Mouse (Mus musculus) heart, adult 2 months (tissue): Measurements from ENCODE around the gene Helt. TPM values are rescaled to one million over a fixed set of nuclear protein-coding genes. Genes with fewer than 3 reads are reported as not detected.

Source experiments
- DNase-seq, 2 experiments: peaks; one replicate each; pipeline ENCODE4 v3.0.0; 2021
- H3K27ac ChIP-seq: fragments of 200-600 bp; 2 replicates; pipeline ENCODE4 v1.8.1; 2022
- H3K27me3 ChIP-seq: fragments of 200-500 bp; 2 replicates; pipeline ENCODE4 v1.6.1; 2012; ENCODE audit warnings: mild to moderate bottlenecking, low read length, inconsistent platforms, mixed read lengths; ENCODE audit not compliant: control insufficient read depth, insufficient read depth
- H3K36me3 ChIP-seq: fragments of 200-500 bp; 2 replicates; pipeline ENCODE4 v1.6.1; 2012; ENCODE audit warnings: low read length, inconsistent platforms; ENCODE audit not compliant: control insufficient read depth, insufficient read depth
- H3K4me1 ChIP-seq: fragments of 200-500 bp; 2 replicates; pipeline ENCODE4 v1.6.1; 2011; ENCODE audit warnings: low read length; ENCODE audit not compliant: control insufficient read depth, insufficient read depth
- H3K4me3 ChIP-seq: fragments of 200-600 bp; 2 replicates; pipeline ENCODE4 v1.8.1; 2022
- H3K79me2 ChIP-seq: fragments of 200-500 bp; replicated peaks from 2 replicates; pipeline ENCODE4 v1.6.1; 2012; ENCODE audit warnings: mild to moderate bottlenecking, inconsistent platforms, low read length, moderate library complexity, mixed read lengths; ENCODE audit not compliant: control insufficient read depth, insufficient read depth
- H3K9ac ChIP-seq: fragments of 200-500 bp; 2 replicates; pipeline ENCODE4 v1.6.1; 2012; ENCODE audit warnings: low read depth, mild to moderate bottlenecking, control low read depth, inconsistent platforms, low read length, mixed read lengths
- CTCF ChIP-seq: fragments of 200-600 bp; IDR thresholded peaks from 2 replicates; pipeline ENCODE4 v1.8.1; 2022; ENCODE audit warnings: antibody characterized with exemption, mild to moderate bottlenecking, moderate library complexity
- EP300 ChIP-seq: fragments of 200-500 bp; IDR thresholded peaks from 2 replicates; pipeline ENCODE4 v1.6.1; 2011; ENCODE audit warnings: low read depth, low read length, control low read depth; ENCODE audit not compliant: insufficient read depth
- POLR2A ChIP-seq: fragments of 200-500 bp; IDR thresholded peaks from 2 replicates; pipeline ENCODE4 v1.6.1; 2011; ENCODE audit warnings: mild to moderate bottlenecking, low read depth, low read length, control low read depth; ENCODE audit not compliant: insufficient read depth
- WGBS: fragments of 180-500 bp; shearing (Covaris S2); methylation state at CpG from one replicate; pipeline ENCODE4 v1.1.7; 2018; 5-methylcytosine and 5-hydroxymethylcytosine counted together
- intact Hi-C: fragments of 180-260 bp; cut with DNase I; formaldehyde crosslinking; loops from one replicate; pipeline ENCODE4 v1.15.1; 2025
- long read RNA-seq: library from polyadenylated mRNA; stranded (forward); transcript quantifications from one replicate; pipeline ENCODE4 v2.0.0, GENCODE M21; 2021
- polyA plus RNA-seq: library from polyadenylated mRNA; depleted of rRNA; stranded (reverse); fragments of >200 nt; gene quantifications from 2 replicates; pipeline ENCODE4 v1.2.3, GENCODE M21; 2012; rRNA removed
- total RNA-seq, 2 experiments: library from RNA; stranded (reverse); gene quantifications; 2 replicates each; pipeline ENCODE4 v1.2.3; 2021

The Helt gene
- total RNA-seq (1 to 10 TPM; 1.5 to 2.8 TPM), polyA plus RNA-seq (1.3 TPM in 2 replicates)
- long read RNA-seq, partial matches to known transcripts, result 0 of 3 reads
- long read RNA-seq, other reads (novel, unspliced or antisense), result 2 of 3 reads

DNA sequence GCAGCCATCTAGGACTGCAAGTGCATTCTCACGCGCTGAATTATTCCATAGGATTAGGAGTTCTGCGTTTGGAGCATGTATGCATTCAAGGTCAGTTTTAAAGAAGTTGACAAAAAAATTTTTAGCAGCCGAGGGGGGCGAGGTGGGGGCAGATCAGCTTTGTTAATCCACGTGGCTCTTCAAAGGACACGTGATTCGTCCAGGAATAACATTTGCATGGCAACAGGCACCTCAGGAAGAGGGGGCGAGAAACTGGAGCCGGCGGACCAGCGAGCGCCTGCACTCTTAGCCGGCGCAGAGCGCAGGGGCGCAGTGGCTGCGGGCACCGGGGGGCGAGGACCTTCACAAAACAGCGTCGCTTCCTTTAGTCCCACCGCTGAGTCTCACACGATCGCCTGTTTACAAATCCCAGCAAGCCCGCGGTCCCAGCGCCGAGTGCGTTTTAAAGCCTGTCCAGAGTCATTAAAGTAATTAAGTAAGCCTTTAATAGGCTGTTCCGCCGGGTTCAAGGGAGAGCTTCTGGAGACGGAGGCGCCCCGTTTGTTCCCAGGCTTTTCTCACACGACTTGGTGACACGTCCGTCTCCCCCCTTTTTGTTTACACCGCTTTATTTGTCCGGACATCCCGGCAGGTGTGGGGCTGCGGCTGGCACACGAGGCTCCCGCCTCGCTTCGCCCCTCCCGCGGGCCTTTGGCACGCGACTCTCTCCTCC is at the start of gene Helt:
Gene Helt, minus strand, starts transcription at position 491 of the 712 bp plus-strand sequence.
- H3K36me3 ChIP-seq, result no peaks in the 10 kb centered on the region
- H3K4me3 ChIP-seq, result peak within 1 kb of the TSS; percentile 16; the same call in 1 of the 2 replicates
- peak within 1 kb of the TSS; percentile 24; the same call in 1 of the 2 replicates for H3K9ac ChIP-seq
- 1% methylated on average over 50 of the region's 50 CpGs for WGBS
- peak in 1 of 2 experiments; percentile 21 for DNase-seq
- H3K27me3 ChIP-seq, result peaks cover 5% of the 10 kb centered on the region; the same call in 1 of the 2 replicates
- no peaks in the 10 kb centered on the region for H3K79me2 ChIP-seq
- intact Hi-C loops, result no loop called here
- TF ChIP-seq POLR2A (no peak), CTCF (no peak), EP300 (no peak)
- H3K27ac ChIP-seq, result no peak within 1 kb of the TSS; the same call in 1 of the 2 replicates
- no peaks in the 10 kb centered on the region for H3K4me1 ChIP-seq

- TF ChIP-seq EP300 (no peak), POLR2A (no peak), CTCF (no peak)
- intact Hi-C loops, result no loop called here
- H3K4me3 ChIP-seq, result no peak overlapping the region
- H3K27me3 ChIP-seq, result no peaks in the 10 kb centered on the region
- no peak overlapping the region for H3K27ac ChIP-seq
- no peaks in the 10 kb centered on the region for H3K36me3 ChIP-seq
- H3K4me1 ChIP-seq, result no peaks in the 10 kb centered on the region
- no peak for DNase-seq
- no peaks in the 10 kb centered on the region for H3K79me2 ChIP-seq
- 43% methylated on average over 13 of the region's 13 CpGs for whole genome bisulfite sequencing
- H3K9ac ChIP-seq, result no peak overlapping the region
Measured at GRCm38 (mm10) chr8:46342272-46342671, 47.8 kb upstream of the Helt start.

DNA sequence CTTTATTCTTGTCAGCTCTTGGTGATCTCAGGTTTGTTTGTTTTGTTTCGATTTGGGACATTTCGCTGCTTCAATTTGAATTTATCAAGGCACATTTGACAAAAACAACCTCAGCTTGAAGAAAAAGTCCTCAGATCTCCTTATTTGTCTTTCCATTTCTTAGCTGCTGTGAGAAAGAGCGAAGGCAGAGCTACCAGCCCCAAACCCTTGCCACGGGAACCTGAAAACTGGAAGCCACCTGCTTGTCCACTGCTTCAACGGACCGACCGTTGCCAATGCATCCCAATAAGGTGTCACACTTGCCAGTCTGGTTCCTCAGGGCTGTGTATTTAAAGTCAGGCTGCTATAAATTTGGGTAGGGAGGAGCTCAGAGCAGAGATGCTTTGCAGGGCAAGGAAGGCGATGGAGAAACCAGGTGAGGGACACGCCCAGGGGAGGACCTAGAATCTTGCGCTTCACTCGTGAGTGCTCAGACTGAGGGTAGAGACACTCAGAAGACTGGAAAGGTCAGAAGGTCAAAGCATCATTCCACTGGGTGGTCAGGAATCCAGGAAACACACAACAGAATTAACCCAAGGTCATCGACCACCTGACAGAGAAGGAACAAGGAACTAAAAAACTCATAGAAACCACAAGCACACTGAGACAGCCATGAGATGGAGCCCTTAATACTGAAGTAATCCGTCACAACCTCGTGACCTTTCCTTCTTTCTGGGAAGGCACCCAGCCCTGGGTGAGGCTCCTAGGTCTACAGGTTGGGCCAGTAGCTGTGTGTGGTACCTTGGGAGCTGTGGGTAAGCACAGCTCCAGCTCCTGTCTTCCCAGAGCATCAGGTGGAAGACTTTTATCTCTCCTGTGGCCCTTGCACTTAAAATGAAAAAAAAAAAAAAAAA is 46.2 kb upstream of the Helt start:
- Histone ChIP-seq H3K27ac (no peak overlapping the region), H3K27me3 (no peaks in the 10 kb centered on the region), H3K4me3 (no peak overlapping the region), H3K79me2 (no peaks in the 10 kb centered on the region), H3K9ac (no peak overlapping the region), H3K4me1 (no peaks in the 10 kb centered on the region), H3K36me3 (no peaks in the 10 kb centered on the region)
- WGBS, result 88% methylated on average over 14 of the region's 14 CpGs
- TF ChIP-seq EP300 (no peak), CTCF (no peak), POLR2A (no peak)
- no peak for DNase-seq
- intact Hi-C loops, result no loop called here

- TF ChIP-seq CTCF (no peak), EP300 (no peak), POLR2A (no peak)
- intact Hi-C loops, result no loop called here
- Histone ChIP-seq H3K27me3 (no peaks in the 10 kb centered on the region), H3K79me2 (no peaks in the 10 kb centered on the region), H3K27ac (no peak overlapping the region), H3K4me1 (no peaks in the 10 kb centered on the region), H3K9ac (no peak overlapping the region), H3K36me3 (no peaks in the 10 kb centered on the region), H3K4me3 (no peak overlapping the region)
- 71% methylated on average over 5 of the region's 5 CpGs for whole genome bisulfite sequencing
- DNase-seq, result no peak
Measured at GRCm38 (mm10) chr8:46339317-46339716, 44.8 kb upstream of the Helt start.

DNA sequence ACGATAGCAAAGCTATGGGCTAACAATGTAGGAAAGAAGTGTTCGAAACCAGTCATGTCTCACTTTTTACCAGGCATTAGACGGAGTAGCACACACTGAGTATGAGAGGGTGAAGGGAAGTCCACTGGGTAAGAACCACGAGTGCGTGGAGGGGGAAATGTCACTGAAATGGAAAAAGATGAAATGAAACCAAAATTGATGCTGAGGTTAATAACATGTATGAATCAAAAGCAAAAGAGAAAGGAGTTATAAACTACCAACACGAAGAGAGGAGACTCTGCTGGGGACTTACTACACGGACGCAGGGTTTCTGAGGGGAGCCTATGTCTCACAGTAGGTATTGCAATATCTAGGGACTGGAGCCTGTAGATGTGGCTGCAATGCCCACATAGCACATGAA is 41.9 kb upstream of the Helt start:
- no peaks in the 10 kb centered on the region for H3K36me3 ChIP-seq
- intact Hi-C loops, result no loop called here
- DNase-seq, result no peak
- no peak for TF ChIP-seq CTCF
- no peak for TF ChIP-seq POLR2A
- no peak for TF ChIP-seq EP300
- no peaks in the 10 kb centered on the region for H3K4me1 ChIP-seq
- no peaks in the 10 kb centered on the region for H3K79me2 ChIP-seq
- no peaks in the 10 kb centered on the region for H3K27me3 ChIP-seq
- H3K27ac ChIP-seq, result no peak overlapping the region
- WGBS, result 90% methylated on average over 8 of the region's 8 CpGs
- H3K9ac ChIP-seq, result no peak overlapping the region
- H3K4me3 ChIP-seq, result no peak overlapping the region
